Mouse (Mus musculus) lung, adult 2 months (tissue): ENCODE measurements around the gene Abhd16a.

Experiments used
- CTCF ChIP-seq: fragments of 200-500 bp; IDR thresholded peaks from 2 replicates; pipeline ENCODE4 v1.5.1; 2011; ENCODE audit warnings: mild to moderate bottlenecking, low read length, control low read depth; ENCODE audit not compliant: insufficient read depth
- POLR2A ChIP-seq: fragments of 200-500 bp; IDR thresholded peaks from 2 replicates; pipeline ENCODE4 v1.6.1; 2011; ENCODE audit warnings: low read depth, mild to moderate bottlenecking, control low read depth, low read length, borderline replicate concordance; ENCODE audit errors: extremely low read depth

DNA sequence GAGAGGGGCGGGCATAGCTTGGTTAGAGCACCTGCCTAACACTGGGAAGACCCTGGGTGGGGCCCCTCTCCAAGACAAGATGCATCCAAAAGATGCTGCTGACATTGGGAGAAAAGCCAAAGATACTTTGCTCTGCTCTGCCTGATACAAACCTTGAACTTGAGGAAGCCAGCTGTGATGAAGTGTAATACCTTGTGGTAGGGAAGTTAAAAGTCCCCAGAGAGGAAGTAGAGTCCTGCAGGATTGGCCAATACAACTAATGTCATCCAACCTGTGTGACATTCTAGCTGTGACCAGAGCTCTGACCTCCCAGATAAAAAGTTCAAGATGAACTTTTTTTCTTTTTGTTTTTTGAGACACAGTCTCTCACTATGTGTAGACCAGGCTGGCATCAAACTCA lies 36.0 kb downstream of the Abhd16a start:
- no peak for TF ChIP-seq POLR2A
- no peak for TF ChIP-seq CTCF
